Mouse (Mus musculus) ES-CJ7 (cell line): ENCODE measurements around the gene Irf2.

Experiments used
- DNase-seq: peaks from one replicate; pipeline ENCODE4 v3.0.0; 2011; ENCODE audit warnings: low read depth, low spot score

Irf2 gene

DNA sequence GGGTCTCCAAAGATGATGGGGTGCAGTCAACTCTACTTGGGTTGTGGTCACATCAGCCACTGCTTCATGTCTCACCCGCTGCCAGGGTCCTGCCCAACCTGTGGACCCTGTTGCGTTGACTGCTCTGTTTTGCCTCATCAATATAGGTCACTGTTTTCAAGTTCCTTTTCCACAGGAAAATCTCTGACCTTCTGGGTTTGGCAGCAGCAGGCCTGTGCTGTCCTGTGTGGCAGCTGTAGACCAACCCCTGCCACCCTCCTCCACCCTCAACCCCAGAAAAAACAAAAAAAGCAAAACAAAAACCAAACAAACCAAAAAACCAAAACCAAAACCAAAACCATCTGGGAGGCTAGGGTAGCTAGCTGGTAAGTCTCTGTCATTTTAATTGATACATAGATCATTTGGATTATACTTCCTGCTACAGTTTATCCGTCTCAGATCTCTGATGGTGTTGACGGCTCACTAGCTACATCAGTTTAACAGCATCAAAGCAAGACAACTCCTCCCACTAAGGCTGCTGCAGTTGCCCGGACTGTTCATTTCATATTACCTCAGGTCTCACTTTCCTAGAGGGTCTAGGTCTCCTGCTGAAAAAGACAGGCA is 16.3 kb downstream of the Irf2 start:
- DNase-seq: no peak

DNA sequence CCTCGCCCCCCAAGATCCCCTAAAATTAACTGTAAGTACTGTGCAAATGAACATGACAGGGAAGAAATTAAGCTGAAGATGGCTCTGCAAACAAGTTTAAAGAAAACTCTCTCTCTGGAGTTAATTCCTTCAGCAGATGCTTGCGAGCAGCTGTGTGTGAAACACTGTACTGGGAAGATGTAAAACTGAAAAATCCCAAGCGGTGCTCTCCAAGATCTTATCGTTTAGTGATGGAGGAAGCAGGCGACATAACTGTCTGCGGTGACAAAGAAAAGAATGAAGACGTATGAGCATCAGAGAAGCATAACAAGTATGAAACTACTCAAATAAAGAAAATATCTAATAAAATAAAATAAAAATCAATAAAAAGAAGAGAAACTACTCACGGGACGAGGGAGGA is 18.1 kb downstream of the Irf2 start:
- DNase-seq: no peak

DNA sequence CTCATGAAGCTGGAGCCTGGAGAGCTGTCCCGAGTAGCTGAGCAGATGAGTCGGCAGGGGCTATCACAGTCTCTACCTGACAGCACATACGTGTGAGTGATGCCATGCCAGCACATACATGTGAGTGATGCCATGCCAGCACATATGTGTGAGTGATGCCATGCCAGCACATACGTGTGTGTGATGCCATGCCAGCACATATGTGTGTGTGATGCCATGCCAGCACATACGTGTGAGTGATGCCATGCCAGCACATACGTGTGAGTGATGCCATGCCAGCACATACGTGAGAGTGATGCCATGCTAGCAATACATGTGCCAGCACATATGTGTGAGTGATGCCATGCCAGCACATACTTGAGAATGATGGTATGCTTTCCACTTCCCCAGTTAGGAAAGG is 18.6 kb downstream of the Irf2 start:
- no peak for DNase-seq

DNA sequence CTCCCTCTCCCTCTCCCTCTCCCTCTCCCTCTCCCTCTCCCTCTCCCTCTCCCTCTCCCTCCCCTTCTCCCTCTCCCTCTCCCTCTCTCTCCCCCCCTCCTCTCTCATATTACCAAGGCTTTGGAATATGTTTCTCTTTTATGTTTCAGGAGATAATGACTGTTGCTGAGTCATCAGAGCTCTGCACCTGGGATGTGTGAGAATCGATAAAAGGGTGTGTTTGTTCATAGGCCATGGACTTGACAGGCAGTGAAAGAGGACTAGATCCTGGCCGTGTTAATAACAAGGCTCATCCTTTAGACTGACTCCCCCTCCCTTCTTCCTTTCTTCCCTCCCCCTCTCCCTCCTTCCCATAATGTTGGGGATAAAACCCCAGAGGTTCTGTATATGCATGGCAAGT is 19.1 kb downstream of the Irf2 start:
- DNase-seq: no peak

DNA sequence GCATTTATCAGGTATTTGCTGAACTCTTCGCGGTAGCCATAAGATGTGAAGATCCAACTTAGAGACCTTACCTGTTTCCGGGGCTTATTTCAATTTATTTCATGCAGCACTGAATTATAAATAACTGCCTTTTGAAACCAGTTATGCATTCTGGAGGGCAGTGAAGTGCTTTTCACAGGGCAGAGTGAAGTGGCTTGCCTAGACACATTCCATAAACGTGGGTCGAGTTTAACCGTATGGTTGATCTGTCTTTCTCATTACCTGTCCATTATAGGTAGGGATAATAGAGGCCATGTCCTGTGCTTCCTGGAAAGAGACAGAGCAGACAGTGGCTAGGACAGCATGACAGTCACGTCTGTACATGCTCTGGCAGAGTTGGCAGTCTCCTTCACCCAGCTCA is 20.0 kb downstream of the Irf2 start:
- DNase-seq: no peak

DNA sequence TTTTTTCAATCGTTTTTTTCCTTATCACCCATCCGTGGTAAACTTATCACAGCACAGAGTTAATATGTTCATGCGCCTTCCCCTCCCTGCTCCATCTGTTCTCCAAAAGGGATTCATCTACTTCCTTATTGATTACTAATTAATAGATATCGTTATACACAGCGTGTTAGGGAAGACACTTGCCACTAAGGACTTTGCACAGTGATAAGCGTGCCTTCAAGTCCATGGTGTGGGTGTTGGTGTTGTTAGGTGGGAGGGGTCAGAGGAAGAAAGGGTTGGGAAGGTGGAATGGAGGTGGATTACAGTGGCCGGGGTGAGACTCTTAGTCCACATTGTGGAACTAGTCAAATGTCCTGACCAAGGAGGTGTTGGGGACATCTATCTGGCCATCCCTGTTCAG is 21.2 kb downstream of the Irf2 start:
- DNase-seq: no peak

DNA sequence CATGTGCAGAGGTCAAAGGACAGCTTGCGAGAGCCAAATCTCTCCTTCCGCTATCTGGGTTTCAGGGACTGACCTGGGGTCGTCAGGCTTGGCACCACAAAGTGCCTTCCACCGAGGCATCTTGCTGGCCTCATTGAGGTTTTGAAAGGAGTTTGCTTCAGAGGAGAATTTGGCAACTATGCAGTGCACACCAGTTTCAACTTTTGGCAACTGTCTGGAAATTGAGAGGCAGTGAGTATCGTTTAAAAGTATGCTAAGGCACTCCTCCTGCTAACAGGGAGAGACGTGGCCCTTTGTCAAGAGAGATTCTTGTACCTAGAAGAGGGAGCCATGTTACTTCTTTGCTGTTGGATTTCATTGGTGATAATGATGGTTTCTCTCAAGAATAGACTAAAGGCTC is 21.9 kb downstream of the Irf2 start:
- DNase-seq: no peak

DNA sequence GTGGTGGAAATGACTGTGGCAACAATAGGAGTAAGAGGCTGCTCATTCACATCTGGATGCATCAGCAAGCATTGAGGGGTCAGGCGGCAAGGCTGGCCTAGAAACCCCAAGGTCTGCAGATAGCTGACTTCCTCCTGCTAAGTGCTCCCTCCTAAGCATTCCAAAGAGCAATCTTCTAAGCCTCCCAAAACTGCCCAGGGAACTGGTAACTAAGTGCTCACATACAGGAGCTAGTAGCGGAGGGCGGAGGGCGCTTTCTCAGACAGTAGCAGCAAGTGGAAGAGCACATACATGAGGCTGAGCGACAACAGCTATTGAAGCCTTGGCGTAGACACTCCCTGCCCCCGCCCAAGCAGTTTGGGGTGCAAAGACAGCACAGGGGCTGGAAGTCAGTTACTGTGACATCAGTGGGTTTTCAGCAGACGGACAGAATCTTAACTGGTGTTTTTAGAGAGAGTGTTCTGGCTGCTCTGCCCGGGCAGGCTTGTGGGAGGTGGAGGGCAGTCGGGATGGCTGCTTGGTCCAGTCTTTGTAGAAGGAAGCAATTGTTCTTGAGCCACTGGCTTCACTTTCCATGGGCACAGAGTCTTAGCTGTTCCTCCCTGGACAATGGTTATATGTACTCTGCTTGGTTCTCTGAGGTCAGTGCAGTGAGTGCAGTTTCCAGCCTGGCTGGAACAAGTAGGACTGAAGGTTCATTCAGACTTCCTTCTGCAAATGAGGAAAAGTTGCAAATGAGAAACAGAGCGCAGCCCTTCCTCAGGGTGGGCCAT is 30.1 kb downstream of the Irf2 start:
- DNase-seq: peak; percentile 15

DNA sequence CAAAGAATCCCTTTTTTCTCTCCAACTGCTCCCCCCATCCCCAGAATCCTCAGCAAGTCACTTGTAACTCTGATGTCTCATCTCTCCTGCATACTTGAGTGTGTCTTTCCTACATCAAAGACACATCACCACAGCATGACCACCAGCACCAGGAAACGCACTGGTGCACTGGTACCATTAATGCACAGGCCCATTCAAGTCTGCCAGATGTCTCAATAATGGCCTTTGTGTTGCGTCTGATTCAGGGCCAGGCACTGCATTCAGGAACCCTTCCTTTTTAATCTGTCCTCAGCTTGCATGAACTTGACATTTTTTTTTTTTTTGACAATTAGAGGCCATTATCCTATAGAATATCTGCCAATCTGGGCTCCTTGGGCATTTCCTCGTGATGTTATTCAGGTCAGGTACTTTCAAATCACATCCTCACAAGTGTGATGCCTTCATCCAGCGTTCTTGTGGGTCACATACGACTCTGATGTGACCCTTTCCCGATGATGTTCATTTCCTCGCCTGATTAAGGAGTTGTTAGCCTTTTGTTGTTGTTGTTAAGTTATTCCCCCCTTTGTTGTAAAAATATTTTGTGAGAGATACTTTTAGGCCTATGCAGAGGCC is 31.5 kb downstream of the Irf2 start:
- no peak for DNase-seq

DNA sequence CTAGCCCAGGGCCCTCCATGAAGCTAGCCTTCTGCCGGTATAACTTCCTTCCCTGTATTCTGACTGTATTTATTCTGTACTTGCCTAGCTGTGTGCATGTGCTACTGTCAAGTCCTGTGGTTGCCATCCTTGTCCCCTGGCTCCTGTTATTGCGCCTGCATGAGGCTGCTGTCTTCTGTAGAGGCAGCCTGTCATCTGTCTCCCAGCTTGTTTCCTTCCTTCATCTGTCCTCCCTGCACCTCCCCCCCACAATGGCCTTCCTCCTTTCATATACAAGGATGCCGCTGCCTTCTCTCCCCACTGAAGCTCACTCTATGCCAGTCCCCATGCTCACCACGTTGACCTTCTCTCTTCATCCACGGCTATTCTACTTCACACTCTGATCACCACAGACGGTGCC is 33.3 kb downstream of the Irf2 start:
- no peak for DNase-seq

DNA sequence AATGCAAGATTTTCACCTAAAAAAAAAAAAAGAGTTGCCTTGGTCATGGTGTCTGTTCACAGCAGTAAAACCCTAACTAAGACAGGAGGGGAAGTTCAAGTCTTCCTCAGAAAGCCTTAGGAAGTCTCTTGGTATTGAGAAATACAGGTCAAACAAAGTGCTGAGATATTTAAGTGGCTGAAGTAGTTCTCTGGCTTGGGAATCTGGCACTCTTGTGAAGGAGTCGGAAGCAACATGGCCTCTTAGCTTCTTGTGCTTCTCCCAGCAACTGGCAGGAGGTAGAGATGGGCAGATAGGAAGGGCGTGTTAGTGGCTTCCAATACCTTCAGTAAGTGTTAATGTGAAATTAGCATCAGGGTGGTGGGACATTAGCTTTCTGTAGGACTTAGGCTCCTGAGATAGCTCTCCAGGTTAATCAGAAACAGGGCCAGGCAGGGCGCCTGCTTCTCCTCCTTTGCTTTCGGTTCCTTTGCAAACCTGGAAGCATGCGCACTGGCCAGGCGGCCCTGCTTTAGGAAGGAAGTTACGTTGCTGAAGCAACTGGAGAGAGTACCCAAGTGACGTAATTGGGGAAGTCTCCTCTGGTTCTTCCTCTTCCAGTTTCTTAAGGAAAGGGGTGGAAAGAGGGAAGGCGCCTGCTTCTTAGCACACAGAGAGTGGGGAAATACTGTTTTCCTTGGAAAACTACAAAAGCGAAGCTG is 38.4 kb downstream of the Irf2 start:
- DNase-seq: no peak

DNA sequence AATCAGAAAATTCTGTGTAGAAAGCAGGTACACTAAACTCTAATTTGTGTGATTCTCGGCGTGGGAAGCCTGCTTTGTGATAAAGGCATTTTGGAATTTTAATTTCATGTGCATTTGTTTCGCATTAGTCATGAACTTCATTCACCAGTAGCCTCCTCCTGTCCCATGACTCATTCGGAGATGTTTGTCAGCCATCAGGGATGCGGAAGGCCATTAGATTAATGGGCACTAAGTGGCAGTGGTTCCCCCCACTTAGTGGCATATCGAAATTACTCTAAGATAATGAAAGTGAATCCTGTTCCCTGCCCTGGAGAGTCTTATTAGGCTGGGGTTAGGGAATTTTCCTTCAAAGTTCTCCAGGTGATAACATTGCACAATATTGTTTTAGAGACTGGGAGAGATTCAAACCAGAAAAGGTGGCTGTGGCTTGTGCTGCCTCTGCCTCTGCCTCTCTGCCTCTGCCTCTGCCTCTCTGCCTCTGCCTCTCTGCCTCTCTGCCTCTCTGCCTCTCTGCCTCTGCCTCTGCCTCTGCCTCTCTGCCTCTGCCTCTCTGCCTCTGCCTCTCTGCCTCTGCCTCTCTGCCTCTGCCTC is 41.6 kb downstream of the Irf2 start:
- DNase-seq: no peak

DNA sequence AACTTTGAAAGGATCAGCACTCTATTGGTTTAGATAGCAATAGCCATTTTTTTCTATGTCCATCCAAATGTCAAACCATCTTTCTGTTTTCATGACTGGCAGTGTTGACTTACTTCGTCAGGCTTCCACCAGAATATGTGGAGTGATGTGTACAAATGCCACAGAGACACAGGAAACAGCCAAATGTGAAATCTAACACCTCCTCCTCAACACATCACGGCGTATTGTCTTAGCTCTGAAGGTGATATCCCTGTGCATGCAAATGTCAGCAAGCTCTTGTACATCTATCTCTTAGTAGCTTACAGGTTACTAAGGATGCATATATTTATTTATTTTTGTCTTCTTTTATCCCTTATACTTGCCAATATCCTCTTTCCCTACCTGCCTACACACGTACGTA is 42.7 kb downstream of the Irf2 start:
- DNase-seq: no peak

DNA sequence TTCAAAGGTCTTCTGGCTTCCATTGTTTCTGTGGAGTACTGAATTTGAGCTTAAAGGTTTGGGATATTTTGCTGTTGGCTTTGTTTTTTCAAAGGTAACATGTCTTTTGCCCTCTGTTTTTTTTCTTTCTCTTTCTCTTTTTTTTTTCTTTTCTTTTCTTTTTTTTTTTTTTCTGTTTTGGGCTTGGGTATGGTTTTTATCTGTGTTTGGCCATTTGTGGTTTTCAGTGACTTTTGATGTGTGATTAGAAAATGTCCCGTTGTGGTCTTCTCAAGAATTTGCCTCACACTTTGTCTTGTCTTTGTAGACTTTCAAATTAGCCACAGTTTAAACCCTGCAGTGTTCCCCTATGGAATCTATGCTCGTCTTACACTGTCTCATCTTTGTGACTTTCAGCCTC is 45.5 kb downstream of the Irf2 start:
- no peak for DNase-seq

DNA sequence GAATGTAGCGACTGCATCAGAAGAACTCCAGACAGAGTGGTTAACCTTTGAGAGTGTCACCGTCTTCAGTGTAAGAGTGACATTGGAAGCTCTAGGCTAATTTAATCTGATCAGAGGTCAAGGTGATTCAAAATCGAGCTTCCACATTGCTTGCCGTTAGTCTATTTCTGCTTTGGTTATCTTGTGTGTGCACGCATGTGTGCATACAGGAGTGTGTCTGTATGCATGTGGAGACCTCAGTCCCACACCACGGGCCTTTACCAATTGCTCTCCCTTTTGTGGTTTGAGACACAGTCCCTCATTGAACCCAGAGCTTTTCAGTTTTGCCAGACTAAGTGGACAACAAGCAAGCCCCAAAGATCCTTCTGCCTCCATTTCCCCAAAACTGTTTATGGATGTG is 46.4 kb downstream of the Irf2 start:
- no peak for DNase-seq

DNA sequence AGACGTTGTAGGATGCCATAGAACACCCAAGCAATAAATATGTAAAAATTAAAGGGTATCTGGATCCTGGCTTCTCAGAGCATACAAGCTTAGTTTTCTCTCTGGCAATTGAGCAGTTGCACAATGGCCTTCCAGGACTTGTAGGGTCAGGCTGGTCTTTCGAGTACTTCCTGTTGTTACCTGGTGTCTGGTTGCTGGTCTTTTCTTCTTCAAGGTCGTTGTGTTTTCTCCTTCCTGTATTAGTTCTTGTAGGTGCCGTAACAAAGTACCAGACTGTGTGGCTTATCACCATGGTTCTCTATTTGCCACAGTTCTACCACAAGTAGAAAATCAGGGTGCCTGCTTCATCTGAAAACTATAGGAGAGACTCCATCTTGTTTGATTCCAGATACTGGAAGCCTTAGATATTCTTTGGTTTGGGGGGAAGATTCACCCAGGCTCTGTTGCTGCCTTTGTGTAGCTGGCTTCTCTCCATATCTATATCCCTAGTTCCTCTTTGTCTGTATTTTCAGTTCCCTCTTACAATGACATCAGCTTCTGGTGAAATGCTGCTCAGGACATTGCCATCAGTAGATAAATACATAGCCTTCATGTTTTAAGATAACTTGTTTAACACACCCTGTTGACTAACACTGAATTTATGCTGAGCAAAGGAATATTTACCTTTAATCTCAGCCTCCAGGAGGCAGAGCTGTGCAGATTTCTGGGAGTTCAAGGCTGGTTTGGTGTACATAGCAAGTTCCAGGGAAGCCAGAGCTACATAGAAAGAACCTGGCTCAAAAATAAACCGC is 49.8 kb downstream of the Irf2 start:
- DNase-seq: no peak

DNA sequence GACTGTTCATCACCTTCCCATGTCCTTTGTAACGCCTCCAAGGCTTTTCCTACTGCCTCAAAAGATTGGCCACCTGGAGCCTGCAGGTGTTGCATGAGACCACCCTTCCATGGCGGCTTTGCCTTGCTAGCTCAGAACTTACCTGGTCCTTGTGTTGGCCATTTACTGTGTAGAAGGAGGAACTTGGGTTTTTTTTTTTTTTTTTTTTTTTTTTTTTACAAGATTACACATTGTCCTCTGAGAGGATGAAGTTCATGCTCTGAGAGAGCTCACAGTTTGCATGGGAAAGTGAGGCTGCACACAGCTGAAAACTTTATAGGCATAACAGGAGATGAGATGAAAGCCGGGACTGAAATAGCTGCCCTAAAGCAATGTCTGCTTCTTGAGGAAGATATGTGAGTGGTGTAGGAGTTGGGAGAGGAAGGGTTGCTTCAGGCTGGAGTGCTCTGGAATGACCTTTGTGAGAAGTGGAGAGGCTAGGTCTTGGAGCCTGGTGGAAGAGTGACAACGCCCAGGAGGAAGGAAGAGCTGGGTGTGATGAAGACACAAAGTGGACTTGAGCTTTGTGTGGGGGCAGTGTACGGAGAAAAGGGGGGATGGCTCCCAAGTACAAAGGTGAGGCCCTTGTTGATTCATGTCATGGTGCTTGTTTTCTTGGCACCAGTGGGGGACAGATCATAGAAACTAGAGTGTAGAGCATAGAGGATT is 52.3 kb downstream of the Irf2 start:
- DNase-seq: no peak

DNA sequence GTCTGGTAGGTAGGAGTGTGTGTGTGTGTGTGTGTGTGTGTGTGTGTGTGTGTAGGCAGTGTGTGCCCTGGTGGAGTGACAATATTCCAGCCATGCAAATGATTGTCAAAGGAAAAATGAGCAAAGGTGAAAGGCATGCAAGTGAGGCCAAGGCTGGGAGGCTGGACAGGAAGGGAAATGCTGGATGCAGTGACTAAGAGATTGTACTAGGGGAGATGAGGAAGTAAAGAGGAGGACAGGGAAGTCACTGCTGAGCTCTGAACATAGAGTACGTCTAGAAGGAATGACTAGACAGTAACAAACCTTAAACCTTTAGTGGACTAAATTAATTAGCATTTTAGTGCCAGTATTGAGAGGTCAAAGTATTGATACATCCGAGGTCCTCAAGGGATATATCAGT is 53.1 kb downstream of the Irf2 start:
- DNase-seq: no peak

DNA sequence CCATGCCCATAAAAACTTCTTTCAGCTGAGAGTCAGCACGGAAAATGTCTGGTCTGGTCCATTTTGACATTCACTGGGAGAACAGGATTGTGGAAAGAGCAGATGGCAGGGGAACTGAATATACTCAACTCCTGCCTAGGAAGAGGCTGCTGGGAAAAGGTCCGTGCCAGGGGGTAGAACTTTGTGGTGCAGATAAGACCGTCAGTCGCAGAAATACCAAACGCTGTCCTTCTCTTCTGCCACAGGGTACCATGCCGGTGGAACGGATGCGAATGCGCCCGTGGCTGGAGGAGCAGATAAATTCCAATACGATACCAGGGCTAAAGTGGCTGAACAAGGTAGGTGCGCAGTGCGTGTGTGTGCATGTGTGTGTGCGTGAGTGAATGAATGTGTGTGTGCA is 53.7 kb downstream of the Irf2 start:
- DNase-seq: no peak

DNA sequence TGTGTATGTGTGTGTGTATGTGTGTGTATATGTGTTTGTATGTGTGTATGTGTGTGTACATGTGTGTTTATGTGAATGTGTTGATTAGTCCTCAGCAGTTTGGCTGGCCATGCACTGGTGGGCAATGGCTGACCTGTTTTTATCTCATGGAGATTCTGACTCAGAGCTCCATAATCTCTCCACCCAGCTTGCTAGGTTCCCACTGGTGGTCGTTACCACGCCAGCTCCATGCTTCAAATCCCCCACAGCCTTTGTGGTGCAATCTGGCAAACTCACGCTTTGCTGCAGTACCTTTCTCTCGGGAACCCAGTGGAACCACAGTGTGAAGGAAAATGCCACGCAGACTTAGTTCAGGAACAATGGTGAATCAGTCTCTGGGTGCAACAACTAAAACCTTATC is 54.8 kb downstream of the Irf2 start:
- no peak for DNase-seq

DNA sequence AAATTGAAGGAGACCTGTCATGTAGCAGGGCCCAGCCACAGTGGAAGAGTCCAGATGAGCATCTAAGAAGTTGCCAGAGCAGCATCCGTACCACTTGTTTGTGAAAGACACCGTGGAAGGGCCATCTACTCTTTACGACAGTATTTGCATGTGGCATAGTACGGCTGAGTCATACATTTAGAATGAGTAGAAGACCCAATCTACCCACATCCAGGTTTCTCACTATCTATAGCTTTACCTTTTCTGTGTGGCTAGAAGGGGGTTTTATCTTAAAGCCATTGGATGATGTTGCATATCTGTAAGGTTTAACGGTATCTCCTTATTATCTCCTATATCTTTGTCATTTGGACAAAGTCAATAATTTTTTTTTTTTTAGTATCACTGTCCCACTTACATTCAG is 59.7 kb downstream of the Irf2 start:
- DNase-seq: no peak
